Mouse (Mus musculus): ENCODE data around the gene Iqschfp.

Iqschfp gene

GRCm38 (mm10) chr3:68572249-68573225 lies 680.5 kb downstream of the Iqschfp start:
- DNase-seq (ENCODE audit: low read depth, low spot score), result no peak

- DNase-seq (ENCODE audit: low read depth, low spot score), result no peak
Observed at GRCm38 (mm10) chr3:68573226-68573624, 681.2 kb downstream of the Iqschfp start.

GRCm38 (mm10) chr3:68574097-68574496 lies 682.1 kb downstream of the Iqschfp start:
- no peak for DNase-seq (ENCODE audit: low read depth, low spot score)

- no peak for DNase-seq (ENCODE audit: low read depth, low spot score)
Observed at GRCm38 (mm10) chr3:68574565-68574964, 682.5 kb downstream of the Iqschfp start.

GRCm38 (mm10) chr3:68575636-68576340 lies 683.8 kb downstream of the Iqschfp start:
- no peak for DNase-seq (ENCODE audit: low read depth, low spot score)

- no peak for DNase-seq (ENCODE audit: low read depth, low spot score)
Observed at GRCm38 (mm10) chr3:68576431-68576830, 684.4 kb downstream of the Iqschfp start.

GRCm38 (mm10) chr3:68576948-68577347 lies 684.9 kb downstream of the Iqschfp start:
- no peak for DNase-seq (ENCODE audit: low read depth, low spot score)

GRCm38 (mm10) chr3:68581591-68581990 lies 689.6 kb downstream of the Iqschfp start:
- DNase-seq (ENCODE audit: low read depth, low spot score), result no peak

GRCm38 (mm10) chr3:68582103-68582740 lies 690.2 kb downstream of the Iqschfp start:
- DNase-seq (ENCODE audit: low read depth, low spot score), result no peak

- no peak for DNase-seq (ENCODE audit: low read depth, low spot score)
Observed at GRCm38 (mm10) chr3:68583031-68583693, 691.1 kb downstream of the Iqschfp start.

GRCm38 (mm10) chr3:68583771-68584511 lies 691.9 kb downstream of the Iqschfp start:
- no peak for DNase-seq (ENCODE audit: low read depth, low spot score)

GRCm38 (mm10) chr3:68585213-68585612 lies 693.2 kb downstream of the Iqschfp start:
- DNase-seq (ENCODE audit: low read depth, low spot score), result no peak

GRCm38 (mm10) chr3:68586646-68587064 lies 694.6 kb downstream of the Iqschfp start:
- DNase-seq (ENCODE audit: low read depth, low spot score), result no peak

- no peak for DNase-seq (ENCODE audit: low read depth, low spot score)
Observed at GRCm38 (mm10) chr3:68587567-68588245, 695.7 kb downstream of the Iqschfp start.

- DNase-seq (ENCODE audit: low read depth, low spot score), result no peak
Observed at GRCm38 (mm10) chr3:68589220-68589840, 697.3 kb downstream of the Iqschfp start.

GRCm38 (mm10) chr3:68590436-68590835 lies 698.4 kb downstream of the Iqschfp start:
- no peak for DNase-seq (ENCODE audit: low read depth, low spot score)

- no peak for DNase-seq (ENCODE audit: low read depth, low spot score)
Observed at GRCm38 (mm10) chr3:68592575-68592974, 700.5 kb downstream of the Iqschfp start.

GRCm38 (mm10) chr3:68593073-68593867 lies 701.2 kb downstream of the Iqschfp start:
- DNase-seq (ENCODE audit: low read depth, low spot score), result no peak

Measured in 3T3-L1 (cell line).